Mouse (Mus musculus): Measurements from ENCODE around the gene Ifngr2.

Ifngr2 gene

GRCm38 (mm10) chr16:91564580-91565291, 17.9 kb downstream of the Ifngr2 start:
- intact Hi-C loops (cut with DNase I) = loop anchor here (5.0 kb wide), 1 partner anchor 52 kb away; no protein-coding TSS in a partner anchor

- intact Hi-C loops (cut with DNase I) = no loop called here
Measured at GRCm38 (mm10) chr16:91565292-91565951, 18.6 kb downstream of the Ifngr2 start.

GRCm38 (mm10) chr16:91566002-91566401, 19.1 kb downstream of the Ifngr2 start:
- intact Hi-C loops (cut with DNase I) = no loop called here

DNA sequence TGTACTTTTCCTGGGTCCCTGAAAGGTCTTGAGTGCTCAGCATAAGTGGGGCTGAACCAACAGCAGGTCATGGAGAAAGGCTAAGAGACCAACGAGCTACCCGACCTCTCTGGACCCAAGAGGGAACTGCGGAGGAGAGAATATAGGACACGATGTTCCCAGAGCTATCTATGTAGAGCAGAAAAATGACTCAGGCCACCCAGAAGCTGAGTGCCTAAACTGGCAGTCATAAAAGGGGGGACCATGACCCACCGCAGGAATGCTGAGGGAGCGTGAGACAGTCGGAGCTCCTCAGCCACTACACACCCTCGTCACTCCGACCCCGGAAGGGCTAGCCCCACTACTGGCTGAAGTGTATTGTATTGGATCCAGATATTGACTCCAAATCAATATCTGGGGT, 22.1 kb downstream of the Ifngr2 start:
- intact Hi-C loops (cut with DNase I) = no loop called here

- intact Hi-C loops (cut with DNase I) = no loop called here
Measured at GRCm38 (mm10) chr16:91571105-91571504, 24.2 kb downstream of the Ifngr2 start.

DNA sequence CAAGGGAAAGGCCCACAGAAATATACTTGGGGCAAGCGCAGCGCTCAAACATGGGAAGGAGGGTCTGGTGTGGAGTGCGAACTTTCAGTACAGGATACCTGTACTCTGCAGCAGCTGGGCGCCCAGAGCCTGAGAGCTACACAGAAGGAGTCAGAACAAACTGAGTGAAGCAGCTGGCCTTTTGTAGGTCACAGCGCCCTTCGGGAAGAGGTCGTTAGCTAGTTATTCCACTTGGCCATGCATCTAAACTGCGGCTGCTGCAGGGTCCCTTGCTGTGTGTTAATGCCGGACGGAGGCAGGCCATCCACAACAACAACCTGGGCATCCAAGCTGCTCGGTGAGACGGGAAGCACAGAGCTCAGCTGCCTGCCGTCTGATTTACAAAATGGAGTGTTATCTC, 28.3 kb downstream of the Ifngr2 start:
- intact Hi-C loops (cut with DNase I) = no loop called here

GRCm38 (mm10) chr16:91578980-91579720, 32.3 kb downstream of the Ifngr2 start:
- intact Hi-C loops (cut with DNase I) = no loop called here

DNA sequence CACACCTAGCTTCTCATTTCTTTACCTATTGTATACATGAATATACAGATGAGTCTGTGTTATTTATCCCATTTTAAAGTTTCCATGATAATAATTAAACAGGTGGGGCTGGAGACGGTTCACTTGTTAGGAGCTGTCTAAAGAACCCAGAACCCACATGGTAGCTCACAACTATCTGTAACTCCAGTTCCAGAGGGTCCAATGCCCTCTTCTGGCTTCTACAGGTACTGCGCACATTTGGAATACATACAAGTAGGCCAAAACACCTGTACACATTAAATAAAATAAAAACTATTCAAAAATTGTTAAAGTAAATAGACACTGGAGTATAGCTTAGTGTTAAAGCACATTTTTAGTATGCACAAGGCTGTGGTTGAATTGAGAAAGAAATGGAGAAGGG, 35.4 kb downstream of the Ifngr2 start:
- intact Hi-C loops (cut with DNase I) = no loop called here

GRCm38 (mm10) chr16:91585617-91586016, 38.7 kb downstream of the Ifngr2 start:
- intact Hi-C loops (cut with DNase I) = no loop called here

- intact Hi-C loops (cut with DNase I) = no loop called here
Measured at GRCm38 (mm10) chr16:91586244-91586643, 39.4 kb downstream of the Ifngr2 start.

DNA sequence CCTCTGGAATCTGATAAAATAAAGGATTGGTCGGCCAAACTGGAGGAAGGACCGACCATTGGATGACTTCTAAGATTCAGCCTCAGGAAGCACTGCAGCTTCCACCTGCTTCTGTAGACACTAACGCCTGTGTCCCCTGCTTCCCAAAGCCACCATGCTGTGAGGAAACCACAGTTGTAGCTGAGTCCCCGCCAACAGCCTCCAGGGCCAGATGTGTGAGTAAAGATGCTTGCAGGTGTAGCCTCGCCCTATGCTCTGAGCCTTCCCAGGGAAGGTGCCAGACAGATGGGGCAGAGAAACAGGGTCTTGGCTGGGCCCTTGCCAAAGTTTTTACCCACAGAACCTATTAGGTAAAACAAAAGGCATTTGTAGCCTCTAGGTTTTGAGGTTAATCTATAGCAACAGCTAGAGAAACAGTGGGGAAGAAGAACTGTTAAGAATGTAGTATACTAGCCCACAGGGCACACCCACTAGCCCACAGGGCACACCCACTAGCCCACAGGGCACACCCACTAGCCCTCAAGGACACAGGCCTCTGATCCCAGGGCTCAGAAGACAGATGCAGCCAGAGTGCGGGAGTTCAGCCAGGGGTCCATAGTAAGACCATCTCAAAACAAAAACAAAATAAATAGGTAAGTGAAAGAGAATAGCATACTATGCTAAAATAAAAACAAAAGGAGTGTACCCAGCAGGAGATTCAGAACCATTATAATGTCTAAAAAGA, 41.0 kb downstream of the Ifngr2 start:
- intact Hi-C loops (cut with DNase I) = no loop called here

GRCm38 (mm10) chr16:91588703-91589102, 41.8 kb downstream of the Ifngr2 start:
- intact Hi-C loops (cut with DNase I) = no loop called here

DNA sequence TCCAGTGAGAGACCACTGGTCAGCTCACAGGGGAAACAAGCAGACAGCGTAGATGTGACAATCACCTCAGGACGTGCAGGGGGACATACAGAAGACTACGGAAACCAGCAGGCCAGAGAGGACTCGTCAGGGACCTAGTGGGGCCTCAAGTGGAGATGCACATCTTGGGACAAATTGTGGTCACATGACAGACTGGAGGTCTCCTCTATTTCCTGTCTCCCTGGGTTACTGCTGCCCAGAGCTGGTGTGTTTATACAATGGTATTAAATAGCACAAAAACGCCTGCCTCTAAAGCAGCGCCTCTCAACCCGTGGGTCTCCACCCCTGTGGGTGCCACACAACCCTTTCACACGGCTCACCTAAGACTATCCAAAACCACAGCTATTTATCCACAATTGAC, 45.3 kb downstream of the Ifngr2 start:
- intact Hi-C loops (cut with DNase I) = no loop called here

DNA sequence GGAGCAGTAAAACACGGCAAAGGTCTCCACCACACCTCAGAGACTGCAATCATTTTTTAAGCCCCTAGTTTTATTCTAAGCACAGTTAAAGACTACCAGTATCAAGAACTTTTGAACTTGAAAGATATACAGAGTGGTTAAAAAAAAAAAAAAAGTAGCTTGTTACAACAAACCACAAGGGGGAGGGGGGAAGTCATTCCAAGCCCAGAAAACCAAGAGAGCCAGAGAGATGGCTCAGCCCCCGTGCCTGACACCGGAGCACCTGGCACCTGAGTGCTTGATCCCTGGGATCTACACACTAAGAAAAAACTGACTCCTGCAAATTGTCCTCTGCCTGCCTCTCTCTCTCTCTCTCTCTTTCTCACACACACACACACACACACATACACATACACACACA, 46.4 kb downstream of the Ifngr2 start:
- intact Hi-C loops (cut with DNase I) = no loop called here

- intact Hi-C loops (cut with DNase I) = loop anchor here (5.0 kb wide), 1 partner anchor 52 kb away; the partner anchor contains the start of genes Gart and Son
Measured at GRCm38 (mm10) chr16:91595076-91595475, 48.2 kb downstream of the Ifngr2 start.

GRCm38 (mm10) chr16:91596397-91596778, 49.5 kb downstream of the Ifngr2 start:
- intact Hi-C loops (cut with DNase I) = loop anchor here (5.0 kb wide), 1 partner anchor 51 kb away; the partner anchor contains the start of genes Gart and Son

DNA sequence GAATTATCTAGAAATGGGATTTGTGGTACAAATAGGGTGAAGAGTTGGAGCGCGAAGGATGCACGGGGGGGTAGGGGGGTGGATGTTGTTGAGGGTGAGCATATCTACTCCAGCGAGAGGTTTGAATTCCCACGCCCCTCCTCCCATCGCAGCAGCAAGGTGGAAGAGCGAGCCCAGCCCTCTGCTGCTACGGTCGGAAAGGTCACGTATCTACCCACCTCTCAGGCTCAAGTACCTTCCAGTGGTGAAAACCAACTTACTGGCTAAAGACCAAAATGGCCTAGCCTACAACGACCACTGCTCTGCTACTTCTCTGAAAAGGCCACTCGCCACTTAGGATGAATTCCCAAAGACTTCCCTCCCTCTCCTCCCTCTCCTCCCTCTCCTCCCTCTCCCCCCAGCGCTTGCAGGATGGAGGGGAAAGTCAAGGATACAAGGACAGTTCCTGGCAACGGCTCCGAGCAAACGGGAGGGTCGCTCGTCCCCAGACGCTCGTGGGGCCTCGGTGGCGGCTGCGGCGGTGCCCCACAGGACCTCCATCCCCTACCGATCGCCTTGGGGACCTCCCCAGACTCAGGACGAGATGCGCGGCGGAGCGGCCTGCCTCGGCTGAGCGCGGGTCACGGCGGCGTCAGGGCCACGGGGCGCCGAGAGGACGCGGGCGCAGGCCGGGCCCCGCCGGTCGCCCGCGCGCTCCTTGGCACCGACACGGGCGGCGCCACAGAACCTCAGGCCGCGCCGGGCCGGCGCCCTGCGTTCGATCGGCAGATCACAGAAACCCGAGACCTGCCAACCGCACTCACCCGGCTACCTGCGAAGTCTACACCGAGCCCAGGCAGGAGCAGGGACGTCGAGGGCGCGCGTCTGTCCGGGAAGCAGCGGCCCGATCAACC, 50.2 kb downstream of the Ifngr2 start:
- intact Hi-C loops (cut with DNase I) = loop anchor here (5.0 kb wide), 1 partner anchor 50 kb away; the partner anchor contains the start of genes Gart and Son

DNA sequence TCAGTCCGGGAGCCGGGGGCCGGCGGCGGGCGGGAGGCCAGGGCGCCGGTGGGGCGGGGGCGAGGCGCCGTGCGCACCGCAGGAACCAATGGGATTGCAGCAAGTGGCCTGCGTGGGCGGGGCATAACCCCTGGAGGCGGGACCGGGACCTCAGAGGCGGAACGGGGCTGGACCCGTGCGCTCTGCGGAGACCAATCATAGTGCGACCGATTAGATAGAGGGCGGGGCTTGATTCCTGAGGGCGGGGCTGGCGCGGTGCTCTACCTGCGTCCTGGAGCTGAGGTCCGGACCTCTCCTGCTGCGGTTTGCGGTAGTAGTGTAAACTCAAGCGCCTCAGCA, 50.8 kb downstream of the Ifngr2 start, which contains the start of gene Tmem50b:
Tmem50b (minus strand) TSS at position 129 of the 339 bp plus-strand sequence.
- intact Hi-C loops (cut with DNase I) = loop anchor here (5.0 kb wide), 1 partner anchor 50 kb away; the partner anchor contains the start of genes Gart and Son

DNA sequence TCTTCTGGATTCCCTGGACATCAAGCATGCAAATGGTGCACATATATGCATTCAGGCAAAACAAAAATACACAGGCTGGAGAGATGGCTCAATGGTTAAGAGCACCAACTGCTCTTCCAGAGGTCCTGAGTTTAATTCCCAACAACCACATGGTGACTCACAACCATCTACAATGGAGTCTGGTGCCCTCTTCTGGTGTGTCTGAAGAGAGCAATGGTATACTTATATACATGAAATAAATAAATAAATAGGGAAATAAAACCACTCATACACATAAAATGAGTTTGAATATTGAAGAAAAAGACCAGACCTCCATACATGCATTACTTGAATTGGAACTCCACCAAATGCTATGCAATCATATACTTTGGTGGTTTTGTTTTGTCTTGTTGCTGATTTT, 52.4 kb downstream of the Ifngr2 start:
- intact Hi-C loops (cut with DNase I) = loop anchor here (5.0 kb wide), 1 partner anchor 48 kb away; the partner anchor contains the start of genes Gart and Son

DNA sequence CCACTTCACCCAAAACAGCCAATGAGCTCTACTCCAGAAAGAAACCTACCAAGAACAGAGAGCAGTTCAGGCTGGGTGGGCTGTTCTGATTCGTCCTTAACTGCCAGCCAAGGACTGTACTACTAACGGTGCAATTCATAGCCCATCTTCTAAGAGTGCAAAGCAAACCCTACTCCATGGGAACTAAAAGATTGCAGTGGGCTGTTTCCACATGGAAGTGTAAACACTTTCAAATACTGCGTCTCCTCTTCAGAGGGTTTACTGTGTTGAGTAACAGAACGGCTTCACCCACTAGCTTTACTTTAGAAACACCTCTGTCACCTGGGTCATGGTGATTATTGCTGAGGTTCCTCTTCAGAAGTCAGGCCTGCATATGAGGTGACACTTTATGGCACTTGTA, 54.2 kb downstream of the Ifngr2 start:
- intact Hi-C loops (cut with DNase I) = no loop called here
